Mouse (Mus musculus): ENCODE data around the gene Hint1. TPM values are rescaled to one million over a fixed set of nuclear protein-coding genes. Genes with fewer than 3 reads are reported as not detected.

The Hint1 gene
- total and polyA plus RNA-seq, 3 experiments = 854 to 1,228 (median 1,034) TPM

- no peak for TF ChIP-seq EP300 (IDR thresholded peaks at IDR 0.05; ENCODE audit: low read length)
- TF ChIP-seq JUND (conservative IDR thresholded peaks at IDR 0.05; ENCODE audit: low read depth, low read length) = no peak
- no peak for TF ChIP-seq E2F4 (IDR thresholded peaks at IDR 0.05; ENCODE audit: insufficient replicate concordance, low read depth, low read length)
- H3K9ac ChIP-seq (ENCODE audit: insufficient read depth, low read depth) = no peak overlapping the region
- dilution Hi-C loops (cut with MboI; ENCODE audit: extremely low pct_ligation_motif_present, extremely low pct_unique_long_range_greater_than_20kb, low sequenced_read_pairs) (no loop called here), in situ Hi-C loops (cut with MboI; ENCODE audit: low pct_ligation_motif_present, low pct_unique_long_range_greater_than_20kb, low sequenced_read_pairs) (no loop called here)
- H3K4me1 ChIP-seq (ENCODE audit: control insufficient read depth in 1 of 2, insufficient read depth in 2 of 2) = no peaks in the 10 kb centered on the region
- no peaks in the 10 kb centered on the region for H3K9me3 ChIP-seq (replicated peaks; ENCODE audit: low read length)
- peaks cover 66 to 92% of the 10 kb centered on the region in 2 experiments for H3K36me3 ChIP-seq (replicated peaks in 1 of 2; ENCODE audit: control insufficient read depth in 1 of 2, insufficient read depth in 1 of 2, low read length in 1 of 2)
- no peak for DNase-seq (ENCODE audit: extremely low read depth)
- no peaks in the 10 kb centered on the region for H3K27me3 ChIP-seq (replicated peaks)
- no peak overlapping the region for H3K4me2 ChIP-seq (ENCODE audit: insufficient read depth, low read depth, poor library complexity, severe bottlenecking)
- no peak overlapping the region for H3K27ac ChIP-seq (ENCODE audit: insufficient read depth, low read depth)
- no peaks in the 10 kb centered on the region for H3K79me2 ChIP-seq (replicated peaks; ENCODE audit: control insufficient read depth, extremely low read depth, insufficient read depth, poor library complexity, severe bottlenecking)
- no peak overlapping the region for H3K4me3 ChIP-seq (replicated peaks in 1 of 3; ENCODE audit: low read depth in 2 of 3, low read length in 2 of 3, poor library complexity in 1 of 3)
Measured at GRCm38 (mm10) chr11:54910081-54910665, 44.0 kb downstream of the Hint1 start.

- Histone ChIP-seq H3K9me3 (replicated peaks; ENCODE audit: low read length) (no peaks in the 10 kb centered on the region), H3K36me3 (replicated peaks in 1 of 2; ENCODE audit: control insufficient read depth in 1 of 2, insufficient read depth in 1 of 2, low read length in 1 of 2) (peaks cover 75 to 99% of the 10 kb centered on the region in 2 experiments), H3K4me2 (ENCODE audit: insufficient read depth, low read depth, poor library complexity, severe bottlenecking) (no peak overlapping the region), H3K27ac (ENCODE audit: insufficient read depth, low read depth) (no peak overlapping the region), H3K9ac (ENCODE audit: insufficient read depth, low read depth) (no peak overlapping the region), H3K79me2 (replicated peaks; ENCODE audit: control insufficient read depth, extremely low read depth, insufficient read depth, poor library complexity, severe bottlenecking) (no peaks in the 10 kb centered on the region), H3K4me3 (replicated peaks in 1 of 3; ENCODE audit: low read depth in 2 of 3, low read length in 2 of 3, poor library complexity in 1 of 3) (no peak overlapping the region), H3K27me3 (replicated peaks) (no peaks in the 10 kb centered on the region), H3K4me1 (ENCODE audit: control insufficient read depth in 1 of 2, insufficient read depth in 2 of 2) (no peaks in the 10 kb centered on the region)
- TF ChIP-seq GABPA (IDR thresholded peaks at IDR 0.05; ENCODE audit: insufficient replicate concordance, low read depth, low read length) (no peak), SIN3A (IDR thresholded peaks at IDR 0.05; ENCODE audit: low read length) (no peak), ZNF384 (IDR thresholded peaks at IDR 0.05; ENCODE audit: low read depth, low read length) (no peak), CTCF (conservative IDR thresholded peaks at IDR 0.05 in 1 of 2, IDR thresholded peaks at IDR 0.05 in 1 of 2; ENCODE audit: low read depth in 2 of 2, low read length in 2 of 2) (no peak), USF2 (conservative IDR thresholded peaks at IDR 0.05; ENCODE audit: low read depth, low read length) (no peak), RAD21 (IDR thresholded peaks at IDR 0.05; ENCODE audit: low read depth, low read length) (no peak), ZKSCAN1 (IDR thresholded peaks at IDR 0.05; ENCODE audit: borderline replicate concordance, low read depth, low read length) (no peak), ELF1 (IDR thresholded peaks at IDR 0.05; ENCODE audit: low read depth, low read length) (no peak), BHLHE40 (IDR thresholded peaks at IDR 0.05; ENCODE audit: low read depth, low read length) (no peak), MAX (IDR thresholded peaks at IDR 0.05; ENCODE audit: low read length) (no peak), ZC3H11A (IDR thresholded peaks at IDR 0.05; ENCODE audit: low read depth, low read length) (no peak), JUND (conservative IDR thresholded peaks at IDR 0.05; ENCODE audit: low read depth, low read length) (no peak), EP300 (IDR thresholded peaks at IDR 0.05; ENCODE audit: low read length) (no peak), KAT2A (IDR thresholded peaks at IDR 0.05; ENCODE audit: insufficient replicate concordance, low read length) (no peak), MYC (IDR thresholded peaks at IDR 0.05; ENCODE audit: low read depth, low read length) (no peak)
- in situ Hi-C loops (cut with MboI; ENCODE audit: low pct_ligation_motif_present, low pct_unique_long_range_greater_than_20kb, low sequenced_read_pairs) = no loop called here
- dilution Hi-C loops (cut with MboI; ENCODE audit: extremely low pct_ligation_motif_present, extremely low pct_unique_long_range_greater_than_20kb, low sequenced_read_pairs) = no loop called here
- no peak for DNase-seq (ENCODE audit: extremely low read depth)
Measured at GRCm38 (mm10) chr11:54911201-54911600, 45.0 kb downstream of the Hint1 start.

Measured in CH12.LX (cell line).